Mouse (Mus musculus) layer of hippocampus, adult 11-12 months (tissue): Measurements from ENCODE around the gene Slc25a21.
"Not testable (repeated sequence)": the region's sequence is repeated elsewhere in the genome, so short reads cannot be mapped to it uniquely, and the experiment has no call there.

Experiments used
- DNase-seq: peaks from one replicate; pipeline ENCODE4 v3.0.0; 2022; ENCODE audit warnings: low spot score

Gene Slc25a21

GRCm38 (mm10) chr12:57197363-57198026, at the start of gene Slc25a21:
TSS of gene Slc25a21 (minus strand) at chr12:57197472.
- no peak for DNase-seq

- no peak for DNase-seq
Measured at GRCm38 (mm10) chr12:57243671-57244495, 46.6 kb upstream of the Slc25a21 start.

- no peak for DNase-seq
Measured at GRCm38 (mm10) chr12:57233386-57233785, 36.1 kb upstream of the Slc25a21 start.

GRCm38 (mm10) chr12:57231085-57231875, 34.0 kb upstream of the Slc25a21 start:
- DNase-seq, result no peak

GRCm38 (mm10) chr12:57230192-57230706, 33.0 kb upstream of the Slc25a21 start, which contains the start of the genes Prps1l3 and Mipol1:
TSS of gene Prps1l3 (plus strand) at chr12:57230412.
TSS of gene Mipol1 (plus strand) at chr12:57230427.
- DNase-seq, result peak; percentile 87

GRCm38 (mm10) chr12:57229703-57230102, 32.4 kb upstream of the Slc25a21 start:
- DNase-seq, result no peak

- DNase-seq, result no peak
Measured at GRCm38 (mm10) chr12:57227776-57228175, 30.5 kb upstream of the Slc25a21 start.

GRCm38 (mm10) chr12:57226411-57226810, 29.1 kb upstream of the Slc25a21 start:
- DNase-seq, result no peak

GRCm38 (mm10) chr12:57212463-57212862, 15.2 kb upstream of the Slc25a21 start:
- not testable (repeated sequence) for DNase-seq

GRCm38 (mm10) chr12:57211353-57212311, 14.4 kb upstream of the Slc25a21 start:
- DNase-seq, result peak; percentile 23

GRCm38 (mm10) chr12:57204276-57204851, 7.1 kb upstream of the Slc25a21 start:
- no peak for DNase-seq

- DNase-seq, result no peak
Measured at GRCm38 (mm10) chr12:57201901-57202300, 4.6 kb upstream of the Slc25a21 start.

- no peak for DNase-seq
Measured at GRCm38 (mm10) chr12:57199427-57199826, 2.2 kb upstream of the Slc25a21 start.

GRCm38 (mm10) chr12:57198269-57198668, 997 bp upstream of the Slc25a21 start:
- no peak for DNase-seq

GRCm38 (mm10) chr12:57196608-57197362, 487 bp downstream of the Slc25a21 start:
- no peak for DNase-seq

GRCm38 (mm10) chr12:57196286-57196607, 1.0 kb downstream of the Slc25a21 start:
- no peak for DNase-seq

- no peak for DNase-seq
Measured at GRCm38 (mm10) chr12:57194609-57195008, 2.7 kb downstream of the Slc25a21 start.

- no peak for DNase-seq
Measured at GRCm38 (mm10) chr12:57187032-57187431, 10.2 kb downstream of the Slc25a21 start.

GRCm38 (mm10) chr12:57186126-57186525, 11.1 kb downstream of the Slc25a21 start:
- DNase-seq, result no peak

GRCm38 (mm10) chr12:57185475-57185874, 11.8 kb downstream of the Slc25a21 start:
- no peak for DNase-seq
